Mouse (Mus musculus): ENCODE results near the gene Cpt1b.
"Not testable (repeated sequence)": the region's sequence is repeated elsewhere in the genome, so short reads cannot be mapped to it uniquely, and the experiment has no call there.

The Cpt1b gene

GRCm38 (mm10) chr15:89432946-89433345 is 7.3 kb upstream of the Cpt1b start:
- CTCF ChIA-PET = no interaction called here

GRCm38 (mm10) chr15:89431806-89432205 is 6.1 kb upstream of the Cpt1b start:
- CTCF ChIA-PET = no interaction called here

GRCm38 (mm10) chr15:89431271-89431670 is 5.6 kb upstream of the Cpt1b start:
- CTCF ChIA-PET = no interaction called here

- CTCF ChIA-PET = not testable (repeated sequence)
Measured at GRCm38 (mm10) chr15:89430771-89431170, 5.1 kb upstream of the Cpt1b start.

GRCm38 (mm10) chr15:89430341-89430740 is 4.7 kb upstream of the Cpt1b start:
- CTCF ChIA-PET = no interaction called here

- CTCF ChIA-PET = no interaction called here
Measured at GRCm38 (mm10) chr15:89429352-89430221, 3.9 kb upstream of the Cpt1b start, which contains the start of the genes C730034F03Rik, Gm44502 and Chkb. Gene C730034F03Rik, plus strand, starts transcription at chr15:89429589. Gene Gm44502, minus strand, starts transcription at chr15:89429696. Gene Chkb, minus strand, starts transcription at chr15:89429908.

GRCm38 (mm10) chr15:89428821-89429351 is 3.2 kb upstream of the Cpt1b start:
- CTCF ChIA-PET = no interaction called here

- CTCF ChIA-PET = no interaction called here
Measured at GRCm38 (mm10) chr15:89428136-89428790, 2.6 kb upstream of the Cpt1b start.

- CTCF ChIA-PET = no interaction called here
Measured at GRCm38 (mm10) chr15:89426716-89427115, 1.1 kb upstream of the Cpt1b start.

GRCm38 (mm10) chr15:89424621-89425020 is 1.0 kb downstream of the Cpt1b start:
- CTCF ChIA-PET = no interaction called here

GRCm38 (mm10) chr15:89421938-89422337 is 3.7 kb downstream of the Cpt1b start:
- CTCF ChIA-PET = no interaction called here

GRCm38 (mm10) chr15:89415282-89415681 is 10.4 kb downstream of the Cpt1b start:
- CTCF ChIA-PET = no interaction called here

- CTCF ChIA-PET = no interaction called here
Measured at GRCm38 (mm10) chr15:89410118-89410517, 15.5 kb downstream of the Cpt1b start, which contains the start of gene Syce3. Gene Syce3, minus strand, starts transcription at chr15:89410503.

GRCm38 (mm10) chr15:89406691-89407090 is 19.0 kb downstream of the Cpt1b start:
- CTCF ChIA-PET = no interaction called here

GRCm38 (mm10) chr15:89404831-89405623 is 20.6 kb downstream of the Cpt1b start:
- CTCF ChIA-PET = interaction anchor here (0.5 kb wide), 1 partner anchor 13 kb away, joined by 19 read pairs; no protein-coding TSS in a partner anchor

- CTCF ChIA-PET = no interaction called here
Measured at GRCm38 (mm10) chr15:89402471-89402870, 23.2 kb downstream of the Cpt1b start.

- CTCF ChIA-PET = no interaction called here
Measured at GRCm38 (mm10) chr15:89399716-89400115, 25.9 kb downstream of the Cpt1b start.

- CTCF ChIA-PET = no interaction called here
Measured at GRCm38 (mm10) chr15:89398146-89398545, 27.5 kb downstream of the Cpt1b start.

GRCm38 (mm10) chr15:89396883-89397282 is 28.8 kb downstream of the Cpt1b start:
- CTCF ChIA-PET = no interaction called here

- CTCF ChIA-PET = no interaction called here
Measured at GRCm38 (mm10) chr15:89390081-89390480, 35.6 kb downstream of the Cpt1b start.

GRCm38 (mm10) chr15:89387127-89387526 is 38.5 kb downstream of the Cpt1b start:
- CTCF ChIA-PET = no interaction called here

- CTCF ChIA-PET = no interaction called here
Measured at GRCm38 (mm10) chr15:89384617-89385016, 41.0 kb downstream of the Cpt1b start, which contains the start of gene Klhdc7b. Gene Klhdc7b, plus strand, starts transcription at chr15:89384917.
